Mouse (Mus musculus) hindbrain, embryonic 14.5 days (tissue): ENCODE measurements at regions not wholly inside any gene's neighbourhood (a gene's known extent, or its start where the extent isn't known, plus 50 kb on each side); places are given as distances from the start of the nearest gene placed in this dataset.
A peak's percentile ranks its signal among the peaks of the same experiment; 100 is the strongest.

Source experiments
- ATAC-seq: fragments of 200-750 bp; cut with Nextera tagmentation; 2 replicates; pipeline ENCODE4 v1.8.0; 2017; ENCODE audit warnings: moderate number of reproducible peaks, mild to moderate bottlenecking, moderate TSS enrichment, moderate library complexity; ENCODE audit not compliant: low FRiP score
- DNase-seq: peaks from one replicate; pipeline ENCODE4 v3.0.0-alpha.2; 2015; ENCODE audit warnings: low spot score
- H3K27ac ChIP-seq: fragments of 300-500 bp; sonication (generic); 2 replicates; pipeline ENCODE4 v1.5.1; 2014; ENCODE audit warnings: mild to moderate bottlenecking, moderate library complexity
- H3K27me3 ChIP-seq: fragments of 300-500 bp; sonication (generic); 2 replicates; pipeline ENCODE4 v1.6.1; 2014; ENCODE audit warnings: mild to moderate bottlenecking, low read length, mixed read lengths; ENCODE audit not compliant: control insufficient read depth, insufficient read depth
- H3K36me3 ChIP-seq: fragments of 300-500 bp; sonication (generic); replicated peaks from 2 replicates; pipeline ENCODE4 v1.6.1; 2014; ENCODE audit not compliant: control insufficient read depth, insufficient read depth
- H3K4me1 ChIP-seq: fragments of 300-500 bp; sonication (generic); replicated peaks from 2 replicates; pipeline ENCODE4 v1.6.1; 2014; ENCODE audit warnings: antibody characterized with exemption, low read length, mixed read lengths; ENCODE audit not compliant: control insufficient read depth, insufficient read depth
- H3K4me2 ChIP-seq: fragments of 300-500 bp; sonication (generic); replicated peaks from 2 replicates; pipeline ENCODE4 v1.6.1; 2014; ENCODE audit warnings: mild to moderate bottlenecking, moderate library complexity
- H3K4me3 ChIP-seq: fragments of 300-500 bp; sonication (generic); replicated peaks from 2 replicates; pipeline ENCODE4 v1.5.1; 2014; ENCODE audit warnings: mild to moderate bottlenecking, low read length
- H3K9ac ChIP-seq: fragments of 300-500 bp; sonication (generic); 2 replicates; pipeline ENCODE4 v1.6.1; 2014
- H3K9me3 ChIP-seq: fragments of 300-500 bp; sonication (generic); 2 replicates; pipeline ENCODE4 v1.6.1; 2016; ENCODE audit warnings: low read length; ENCODE audit not compliant: control insufficient read depth
- WGBS: fragments of 180-500 bp; shearing (Covaris S2); extraction: QIAGEN DNeasy Blood & Tissue Kit; methylation state at CpG from one replicate; pipeline ENCODE4 v1.1.7; 2014; 5-methylcytosine and 5-hydroxymethylcytosine counted together

DNA sequence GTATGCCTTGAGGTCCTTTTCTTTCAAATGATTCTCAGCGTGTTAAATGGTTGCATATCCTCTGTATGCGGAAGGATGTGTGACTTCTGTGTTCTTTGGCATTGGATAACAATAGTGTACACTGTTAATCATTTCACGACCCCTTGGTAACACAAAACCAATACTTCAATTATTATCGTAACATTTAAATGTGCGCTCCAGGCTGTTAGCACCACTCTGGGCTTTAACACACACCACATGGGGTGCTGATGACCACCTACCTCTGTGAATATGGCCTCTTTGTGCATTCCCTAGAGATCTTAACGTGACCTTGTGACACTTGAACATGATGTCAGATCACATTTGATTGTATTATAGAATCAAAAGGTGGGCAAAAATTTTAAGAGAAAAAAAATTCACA, 80.2 kb upstream of the Csnka2ip start:
- Histone ChIP-seq H3K27me3 (no peaks in the 10 kb centered on the region), H3K9me3 (no peaks in the 10 kb centered on the region), H3K27ac (no peak overlapping the region), H3K9ac (no peak overlapping the region), H3K4me1 (no peaks in the 10 kb centered on the region), H3K36me3 (no peaks in the 10 kb centered on the region), H3K4me2 (no peak overlapping the region), H3K4me3 (no peak overlapping the region)
- ATAC-seq = no peak
- 78% methylated on average over 6 of the region's 6 CpGs for WGBS
- DNase-seq = no peak

DNA sequence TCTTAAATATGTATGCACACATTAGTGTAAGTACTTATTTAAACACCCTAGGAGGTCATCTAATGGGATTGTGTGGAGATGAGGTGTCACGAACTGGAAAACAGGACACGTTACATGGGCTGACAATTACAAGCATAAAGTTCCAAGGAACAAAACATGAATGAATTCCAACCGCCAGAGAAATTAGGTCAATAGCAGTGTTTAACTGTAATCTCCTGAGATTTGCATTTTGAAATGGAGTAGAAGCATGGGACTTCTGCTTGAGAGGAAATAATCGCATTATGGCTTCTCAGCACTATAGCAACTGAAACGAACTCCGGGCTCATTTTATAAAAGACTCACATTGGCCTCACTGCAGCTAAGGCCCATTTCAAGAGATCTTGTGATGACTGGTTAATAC, 79.7 kb upstream of the Csnka2ip start:
- ATAC-seq (no peak), DNase-seq (no peak)

DNA sequence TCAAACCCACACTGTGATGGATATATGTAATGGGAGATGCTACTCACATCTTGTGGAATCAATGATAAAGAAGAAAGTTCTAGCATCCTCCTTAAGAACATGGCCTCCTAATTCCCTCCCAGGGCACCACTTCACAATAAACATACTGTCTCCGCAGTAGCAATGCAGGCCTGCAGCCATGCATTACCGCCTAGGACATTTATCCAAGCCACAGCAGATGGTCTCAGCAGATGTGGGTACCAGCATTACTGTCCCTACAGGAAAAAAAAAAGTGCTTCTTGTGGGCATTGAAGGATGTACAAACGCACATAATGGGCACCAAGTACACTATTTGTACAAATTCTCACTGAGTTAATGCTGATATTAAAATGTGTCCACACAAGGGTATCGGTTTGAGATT, 78.6 kb upstream of the Csnka2ip start:
- no peaks in the 10 kb centered on the region for H3K4me1 ChIP-seq
- no peaks in the 10 kb centered on the region for H3K9me3 ChIP-seq
- H3K4me3 ChIP-seq = no peak overlapping the region
- peak; percentile 60; the same call in 1 of the 2 replicates for ATAC-seq
- no peaks in the 10 kb centered on the region for H3K36me3 ChIP-seq
- H3K9ac ChIP-seq = no peak overlapping the region
- no peak overlapping the region for H3K27ac ChIP-seq
- DNase-seq = no peak
- H3K4me2 ChIP-seq = no peak overlapping the region
- 76% methylated on average over 4 of the region's 4 CpGs for WGBS
- H3K27me3 ChIP-seq = no peaks in the 10 kb centered on the region

More for the DNA sequence above, 79.7 kb upstream of the Csnka2ip start:
- H3K4me1 ChIP-seq = no peaks in the 10 kb centered on the region
- no peak overlapping the region for H3K27ac ChIP-seq
- no peaks in the 10 kb centered on the region for H3K27me3 ChIP-seq
- 61% methylated on average over 6 of the region's 6 CpGs for WGBS
- no peaks in the 10 kb centered on the region for H3K36me3 ChIP-seq
- no peak overlapping the region for H3K4me2 ChIP-seq
- no peak overlapping the region for H3K9ac ChIP-seq
- no peak overlapping the region for H3K4me3 ChIP-seq
- H3K9me3 ChIP-seq = no peaks in the 10 kb centered on the region

DNA sequence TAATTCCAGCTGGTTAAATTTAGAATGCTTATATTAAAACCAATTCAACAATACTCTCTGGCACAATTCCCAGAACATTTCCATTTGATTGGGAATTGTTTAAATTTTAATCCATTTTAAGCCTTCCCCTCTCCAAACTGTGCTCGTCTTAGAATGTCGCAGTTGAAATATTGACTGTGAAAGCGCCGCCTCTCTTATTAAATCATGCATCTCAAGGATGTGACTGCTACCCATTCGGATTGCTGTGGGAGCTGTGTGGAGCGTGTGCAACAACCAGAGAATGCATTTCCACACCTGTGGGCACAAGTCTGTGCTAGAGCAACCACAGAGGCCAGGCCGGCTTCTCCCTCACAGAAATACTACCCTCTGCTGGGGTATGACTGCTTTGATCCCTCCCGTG, 75.1 kb upstream of the Csnka2ip start:
- WGBS = 56% methylated on average over 8 of the region's 8 CpGs
- ATAC-seq (no peak), DNase-seq (no peak)
- no peaks in the 10 kb centered on the region for H3K27me3 ChIP-seq
- H3K4me2 ChIP-seq = no peak overlapping the region
- no peak overlapping the region for H3K4me3 ChIP-seq
- H3K27ac ChIP-seq = no peak overlapping the region
- no peaks in the 10 kb centered on the region for H3K36me3 ChIP-seq
- H3K4me1 ChIP-seq = no peaks in the 10 kb centered on the region
- H3K9me3 ChIP-seq = no peaks in the 10 kb centered on the region
- H3K9ac ChIP-seq = no peak overlapping the region

DNA sequence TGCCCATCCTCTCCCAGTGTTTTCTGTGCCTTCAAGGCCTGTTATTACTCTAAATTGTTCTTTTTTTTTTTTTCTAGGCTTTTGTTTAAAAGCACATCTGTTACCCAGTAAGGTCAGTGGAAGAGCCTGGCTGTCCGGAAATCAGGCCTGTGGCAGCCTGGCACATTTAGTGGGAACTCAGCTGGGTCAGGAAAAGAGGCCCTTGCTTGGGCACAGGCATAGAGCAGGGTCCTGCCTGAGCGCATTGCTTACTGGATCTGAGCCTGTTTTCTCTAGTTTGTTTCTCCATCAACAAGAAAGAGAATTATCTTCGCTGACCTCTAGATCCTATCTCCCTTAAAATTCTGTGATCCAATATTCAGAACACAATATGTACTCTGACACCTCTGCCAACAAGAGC, 74.7 kb upstream of the Csnka2ip start:
- ATAC-seq = no peak

DNA sequence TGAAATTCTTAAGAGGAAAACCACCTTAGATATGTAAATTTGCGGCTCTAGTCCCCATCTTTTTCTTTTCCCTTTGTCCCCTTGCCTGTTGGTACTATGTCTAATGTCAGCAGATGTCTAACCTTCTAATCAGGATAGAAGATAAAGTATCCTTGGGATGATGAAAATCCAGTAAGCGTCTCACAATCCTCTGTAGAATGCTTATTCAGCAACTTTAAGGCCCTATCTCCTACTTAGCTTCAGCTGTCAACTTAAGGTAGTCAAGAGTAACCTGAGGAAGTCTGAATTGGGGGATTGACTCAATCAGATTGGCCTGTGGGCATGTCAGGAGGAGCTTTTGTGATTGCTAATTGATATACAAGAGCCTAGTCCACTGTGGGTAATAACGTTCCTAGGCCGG, 64.7 kb upstream of the Csnka2ip start:
- H3K4me2 ChIP-seq = no peak overlapping the region
- no peak for ATAC-seq

More for the DNA sequence above, 74.7 kb upstream of the Csnka2ip start:
- Histone ChIP-seq H3K4me2 (no peak overlapping the region), H3K27me3 (no peaks in the 10 kb centered on the region), H3K9ac (no peak overlapping the region), H3K36me3 (no peaks in the 10 kb centered on the region), H3K4me1 (no peaks in the 10 kb centered on the region), H3K27ac (no peak overlapping the region), H3K4me3 (no peak overlapping the region), H3K9me3 (no peaks in the 10 kb centered on the region)
- 65% methylated on average over 3 of the region's 3 CpGs for WGBS
- DNase-seq = no peak

More for the DNA sequence above, 64.7 kb upstream of the Csnka2ip start:
- Histone ChIP-seq H3K4me3 (no peak overlapping the region), H3K4me1 (no peaks in the 10 kb centered on the region), H3K9ac (no peak overlapping the region), H3K27ac (no peak overlapping the region), H3K36me3 (no peaks in the 10 kb centered on the region), H3K27me3 (no peaks in the 10 kb centered on the region), H3K9me3 (no peaks in the 10 kb centered on the region)
- 90% methylated on average over 4 of the region's 4 CpGs for WGBS
- no peak for DNase-seq
